Mouse (Mus musculus) left cerebral cortex, adult 6 months (tissue): Measurements from ENCODE around the gene Rnasek. TPM values are rescaled to one million over a fixed set of nuclear protein-coding genes. Genes with fewer than 3 reads are reported as not detected.

ENCODE experiments used
- long read RNA-seq, 2 experiments: library from polyadenylated mRNA; unstranded; transcript quantifications; one replicate each; pipeline ENCODE4 v2.0.0; 2019 to 2020
- polyA plus RNA-seq: library from polyadenylated mRNA; unstranded; fragments of <200 nt; fragmentation: Nextera tagmentation; gene quantifications from 2 replicates; pipeline ENCODE4 v1.2.3, GENCODE M21; 2021

Gene Rnasek
- polyA plus RNA-seq: 793 and 899 TPM in 2 replicates
- long read RNA-seq, experiment 1, transcript Rnasek-201 (3 exons, 611 nt): major isoform, 74 of 83 reads
- long read RNA-seq, experiment 1, partial matches to known transcripts: 4 of 83 reads
- long read RNA-seq, experiment 1, other reads (novel, unspliced or antisense): 0 of 83 reads
- long read RNA-seq, experiment 2, transcript Rnasek-203 (2 exons, 465 nt): minor isoform, 43 of 430 reads
- long read RNA-seq, experiment 2, transcript Rnasek-201 (3 exons, 611 nt): major isoform, 378 of 430 reads
- long read RNA-seq, experiment 2, transcript Rnasek-202 (3 exons, 779 nt): minor isoform, 6 of 430 reads
- long read RNA-seq, experiment 2, partial matches to known transcripts: 3 of 430 reads
- long read RNA-seq, experiment 2, other reads (novel, unspliced or antisense): 0 of 430 reads

DNA sequence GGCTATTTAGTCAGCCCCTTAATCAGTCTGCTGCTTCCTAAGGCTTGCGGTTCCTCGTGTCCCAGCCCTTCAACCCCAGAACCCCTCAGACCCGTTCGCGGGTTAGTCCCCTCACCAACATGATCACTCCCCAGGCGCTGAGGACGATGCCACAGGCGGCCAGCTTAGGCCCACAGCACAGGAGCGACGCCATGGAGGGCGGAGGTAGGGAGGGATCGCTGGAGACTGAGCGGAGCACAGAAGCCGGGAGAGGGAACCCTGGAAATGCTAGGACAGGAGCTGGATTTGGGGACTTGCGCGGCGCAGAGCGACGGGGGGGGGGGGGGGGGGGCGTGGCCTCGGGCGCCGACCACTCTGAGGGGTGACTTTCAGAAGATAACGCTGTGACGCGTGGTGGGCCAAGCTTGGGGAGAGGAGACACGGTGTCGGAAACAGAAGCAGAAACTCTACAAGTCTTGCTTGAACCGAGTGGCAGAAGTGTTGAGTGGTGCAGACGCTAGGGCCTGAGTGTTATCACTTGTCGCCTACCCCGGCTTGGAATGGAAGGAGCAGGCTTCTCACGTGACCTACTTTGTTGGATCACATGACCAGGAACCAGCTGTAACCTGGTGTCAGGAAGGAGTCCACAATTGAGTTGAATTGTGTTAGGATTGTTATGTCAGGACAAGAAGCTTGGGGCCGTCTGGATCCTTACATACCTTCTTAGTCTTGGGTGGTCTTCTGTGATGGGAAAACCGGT, at the start of gene Rnasek, which contains the start of gene Gm21988:
Gene Rnasek (minus strand): TSS at position 302 of the 739 bp plus-strand sequence.
Gene Gm21988 (minus strand): TSS at position 290 of the 739 bp plus-strand sequence.

DNA sequence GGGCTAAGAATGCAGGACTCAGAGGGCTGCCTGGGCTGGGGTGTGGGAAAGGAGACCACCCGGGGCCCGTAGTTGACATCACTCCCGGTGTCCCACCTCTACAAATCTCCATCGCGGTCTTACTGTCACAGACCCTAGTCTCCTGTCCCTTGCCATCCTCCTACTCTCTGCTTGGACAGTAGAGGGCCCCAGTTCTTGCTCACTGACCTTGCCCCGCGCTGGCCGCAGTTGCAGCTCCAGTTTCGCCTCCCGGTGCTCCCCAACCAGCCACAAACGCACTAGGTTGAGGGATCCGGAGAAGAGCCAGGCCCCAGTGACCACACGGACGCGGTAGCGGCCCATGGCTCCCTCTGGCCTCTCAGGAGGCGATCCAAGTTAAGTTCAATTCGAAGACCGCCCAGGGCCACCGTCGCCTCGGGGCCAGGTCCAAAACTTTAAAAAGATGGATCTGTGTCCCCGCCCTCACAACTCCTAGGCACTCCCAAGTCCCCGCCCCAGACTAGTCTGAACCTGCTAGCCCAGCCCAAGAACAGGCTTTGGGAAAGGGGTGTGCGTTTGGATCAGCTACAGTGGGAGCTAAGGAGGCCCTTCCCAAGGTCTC, 15.4 kb upstream of the Rnasek start, which contains the start of gene Alox12:
Gene Alox12 (minus strand): TSS at position 423 of the 601 bp plus-strand sequence.

DNA sequence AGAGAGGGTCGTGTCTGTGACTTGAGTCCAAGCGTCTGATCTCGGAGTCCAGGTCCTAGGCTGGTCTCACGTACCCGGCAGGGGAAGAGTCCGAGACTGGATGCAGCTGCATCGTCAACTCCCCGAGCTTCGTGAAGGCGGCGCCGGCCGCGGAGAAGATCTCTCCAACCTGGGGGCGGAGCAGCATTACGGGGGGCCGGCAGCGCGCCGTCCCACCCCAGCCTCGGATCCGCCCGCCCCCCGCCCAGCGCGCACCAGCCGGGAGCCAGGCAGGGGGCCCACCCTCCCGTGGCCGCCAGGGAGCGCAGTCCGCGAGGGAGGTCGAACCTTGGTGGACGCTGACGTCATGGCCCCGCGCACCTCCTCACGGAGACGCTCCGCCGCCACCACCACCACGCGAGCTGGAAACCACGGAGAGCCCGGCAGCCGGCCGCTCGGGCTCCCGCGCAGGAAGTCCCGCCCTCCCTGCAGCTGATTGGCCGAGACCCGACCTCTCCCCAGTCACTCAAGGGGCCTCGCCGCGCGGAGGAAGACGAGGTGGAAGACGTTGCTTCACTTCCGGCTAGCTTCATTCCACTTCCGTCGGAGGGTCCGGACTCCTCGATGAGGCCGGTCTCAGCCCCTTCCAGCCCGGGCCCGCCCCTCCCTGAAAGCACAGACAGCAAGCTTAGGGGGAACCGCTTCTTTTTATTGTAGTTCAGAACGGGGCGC, 2.0 kb downstream of the Rnasek start, which contains the start of gene 0610010K14Rik:
Gene 0610010K14Rik (minus strand): TSS at position 458 of the 711 bp plus-strand sequence.

DNA sequence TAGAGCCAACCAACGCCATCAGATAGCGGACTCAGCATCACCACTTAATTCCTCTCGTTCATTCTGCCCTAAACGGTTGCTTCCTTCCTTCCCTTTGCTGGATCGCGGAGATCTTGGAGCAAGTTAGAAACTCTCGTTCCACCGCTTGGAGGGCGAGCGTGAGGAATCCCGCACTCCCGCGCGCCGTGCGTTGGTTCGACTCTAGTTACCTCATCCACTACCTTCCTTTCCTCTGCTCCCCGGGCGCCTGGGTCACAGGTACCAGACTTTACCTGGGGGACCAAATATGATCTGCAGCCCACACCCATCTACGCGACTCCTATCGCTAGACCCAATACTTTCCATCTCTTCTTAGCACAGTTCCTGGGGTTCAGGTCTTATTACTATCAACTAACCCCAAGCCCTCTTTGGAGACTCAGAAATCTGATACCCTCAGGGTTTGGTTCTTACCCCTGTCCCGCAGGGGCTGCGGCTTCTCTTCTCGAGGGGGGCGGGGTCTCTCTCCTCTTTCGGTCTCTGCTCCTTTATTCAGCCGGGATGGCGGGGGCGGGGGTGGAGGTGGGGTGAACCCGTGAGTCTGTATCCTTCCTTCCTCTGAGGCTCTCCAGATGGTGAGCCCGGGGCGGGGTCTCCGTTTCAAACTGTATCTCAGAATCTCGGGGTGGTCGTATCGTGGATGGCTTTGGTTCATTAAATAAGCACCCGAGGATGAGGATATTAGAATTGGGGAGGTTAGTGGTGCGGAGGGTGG, 10.2 kb downstream of the Rnasek start, which contains the start of gene Bcl6b:
Gene Bcl6b (minus strand): TSS at position 539 of the 751 bp plus-strand sequence.

DNA sequence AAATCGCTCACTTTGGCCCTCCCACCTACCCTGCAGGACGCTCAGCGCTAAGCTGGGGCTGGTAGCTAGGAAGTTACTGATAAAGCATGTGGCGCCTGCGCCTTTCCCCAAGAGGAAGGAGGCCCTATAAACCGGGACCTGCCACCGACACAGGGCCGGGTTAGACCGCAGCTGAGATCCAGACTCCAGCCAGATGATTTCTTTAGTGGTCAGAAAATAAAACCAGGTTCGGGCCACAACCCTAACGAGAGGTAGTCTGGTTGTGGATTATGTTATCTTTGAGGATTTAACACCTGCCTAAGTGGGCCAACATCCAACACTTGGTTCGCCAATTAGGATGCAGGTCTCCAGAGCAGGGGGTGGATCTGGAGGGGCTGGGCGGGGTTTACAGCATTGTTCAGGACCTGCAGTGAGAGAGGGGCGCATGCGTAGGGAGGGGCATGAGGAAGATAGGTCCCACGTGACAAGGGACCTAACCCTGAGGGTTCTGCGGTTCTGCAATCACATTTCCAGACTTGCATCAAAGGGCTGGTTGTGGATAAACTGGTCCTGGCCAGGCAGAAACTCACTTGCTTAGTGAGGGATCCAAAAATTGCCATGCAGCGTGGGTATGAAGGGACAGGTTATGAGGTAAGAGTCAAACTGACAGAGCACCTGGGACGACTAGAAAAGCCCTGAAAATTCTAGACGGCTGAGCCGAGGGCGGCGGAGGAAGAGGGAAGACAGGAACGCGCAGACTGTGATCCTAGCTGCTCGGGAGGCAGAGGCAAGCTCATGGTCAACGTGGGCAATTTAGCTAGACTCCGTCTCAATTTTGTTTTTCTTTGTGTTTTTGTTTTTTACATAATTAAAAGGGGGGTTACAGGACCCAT, 18.7 kb downstream of the Rnasek start, which contains the start of gene Slc16a13:
Gene Slc16a13 (minus strand): TSS at position 334 of the 872 bp plus-strand sequence.

DNA sequence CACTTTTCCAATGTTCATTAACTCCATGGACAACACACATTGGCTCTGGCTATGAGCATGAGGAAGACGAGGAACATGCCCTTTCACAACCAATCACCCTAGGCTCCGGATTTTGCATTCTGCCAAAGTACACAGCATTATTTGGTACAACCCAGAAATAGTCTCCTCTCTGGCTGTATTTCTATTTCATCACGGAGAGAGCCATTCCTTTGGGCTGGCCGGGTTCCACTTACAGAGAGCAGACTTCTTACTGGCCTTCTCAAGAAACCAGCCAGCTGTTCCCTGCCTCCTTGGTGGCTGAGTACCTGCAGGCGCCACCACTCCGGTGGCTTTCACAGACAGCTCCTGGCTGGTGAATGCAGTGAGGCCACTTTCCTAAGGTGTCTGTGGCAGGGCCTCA, 27.2 kb downstream of the Rnasek start, which contains the start of gene Slc16a11:
Gene Slc16a11 (plus strand): TSS at position 330 of the 400 bp plus-strand sequence.

Other genes with a start within 250 kb of the Rnasek start
- 291 and 457 TPM in 2 replicates for gene Gabarap, start 248.7 kb downstream of the Rnasek start, polyA plus RNA-seq
- gene Phf23, start 244.1 kb downstream of the Rnasek start, polyA plus RNA-seq: 9.2 and 18.6 TPM in 2 replicates
- gene Dvl2, start 239.2 kb downstream of the Rnasek start, polyA plus RNA-seq: 1.6 and 4.0 TPM in 2 replicates
- 40.5 and 55.2 TPM in 2 replicates for gene Acadvl, start 224.4 kb downstream of the Rnasek start, polyA plus RNA-seq
- 50.8 and 69.9 TPM in 2 replicates for gene Dlg4, start 222.9 kb downstream of the Rnasek start, polyA plus RNA-seq
- 3.1 and 3.3 TPM in 2 replicates for gene Asgr1, start 185.8 kb downstream of the Rnasek start, polyA plus RNA-seq
- not detected in 2 replicates for gene Asgr2, start 147.2 kb downstream of the Rnasek start, polyA plus RNA-seq
- gene Mgl2, start 109.5 kb downstream of the Rnasek start, polyA plus RNA-seq: 0.83 and 1.4 TPM in 2 replicates
- gene Clec10a, start 83.6 kb downstream of the Rnasek start, polyA plus RNA-seq: 1.9 and 2.1 TPM in 2 replicates
- 5.1 and 9.8 TPM in 2 replicates for gene Slc16a11, start 27.1 kb downstream of the Rnasek start, polyA plus RNA-seq
- gene Slc16a13, start 18.8 kb downstream of the Rnasek start, polyA plus RNA-seq: 1.9 and 2.8 TPM in 2 replicates
- gene Bcl6b, start 10.0 kb downstream of the Rnasek start, polyA plus RNA-seq: 0.37 and 0.53 TPM in 2 replicates
- 64.6 and 93.6 TPM in 2 replicates for gene 0610010K14Rik, start 1.9 kb downstream of the Rnasek start, polyA plus RNA-seq
- 13.1 and 15.1 TPM in 2 replicates for gene Gm21988, start within 50 bp of the Rnasek start, polyA plus RNA-seq
- 0.22 and 0.38 TPM in 2 replicates for gene Alox12, start 15.5 kb upstream of the Rnasek start, polyA plus RNA-seq
- 0.14 and 0.26 TPM in 2 replicates for gene Alox12e, start 82.8 kb upstream of the Rnasek start, polyA plus RNA-seq
- not detected in 2 replicates for gene Alox15, start 112.2 kb upstream of the Rnasek start, polyA plus RNA-seq
- gene Pelp1, start 170.2 kb upstream of the Rnasek start, polyA plus RNA-seq: 4.6 and 12.1 TPM in 2 replicates
- 4.4 and 10.5 TPM in 2 replicates for gene Arrb2, start 192.8 kb upstream of the Rnasek start, polyA plus RNA-seq
- gene Med11, start 212.1 kb upstream of the Rnasek start, polyA plus RNA-seq: 17.4 and 19.0 TPM in 2 replicates
- 0.15 TPM in 1 of 2 replicates, not detected in the other for gene Zmynd15, start 219.6 kb upstream of the Rnasek start, polyA plus RNA-seq
- 2.2 and 3.3 TPM in 2 replicates for gene Cxcl16, start 220.1 kb upstream of the Rnasek start, polyA plus RNA-seq